Mouse (Mus musculus) right cerebral cortex, postnatal 4 days (tissue): Measurements from ENCODE around the gene Evi2b.

Experiments
- DNase-seq: peaks from one replicate; pipeline ENCODE4 v3.0.0-alpha.2; 2022

Gene Evi2b

DNA sequence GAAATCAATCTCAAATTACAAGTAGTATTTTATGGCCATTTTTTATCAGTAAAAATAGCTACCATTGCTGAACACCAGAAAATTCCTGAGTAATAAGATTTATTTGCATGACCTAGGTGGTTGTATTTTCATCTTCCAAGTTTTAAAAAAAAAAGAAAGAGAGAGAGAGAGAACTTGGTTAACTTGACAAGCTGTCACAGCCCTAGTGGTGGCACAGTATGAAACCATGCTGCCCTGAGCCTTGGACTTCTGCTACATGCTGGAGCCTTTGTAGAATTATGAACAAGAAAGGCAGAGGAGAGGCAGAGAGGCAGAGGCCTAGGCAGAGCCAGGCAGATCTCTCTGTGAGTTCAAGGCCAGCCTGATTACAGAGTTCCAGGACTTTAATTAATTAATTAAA lies 1.6 kb downstream of the Evi2b start:
- DNase-seq, result no peak

DNA sequence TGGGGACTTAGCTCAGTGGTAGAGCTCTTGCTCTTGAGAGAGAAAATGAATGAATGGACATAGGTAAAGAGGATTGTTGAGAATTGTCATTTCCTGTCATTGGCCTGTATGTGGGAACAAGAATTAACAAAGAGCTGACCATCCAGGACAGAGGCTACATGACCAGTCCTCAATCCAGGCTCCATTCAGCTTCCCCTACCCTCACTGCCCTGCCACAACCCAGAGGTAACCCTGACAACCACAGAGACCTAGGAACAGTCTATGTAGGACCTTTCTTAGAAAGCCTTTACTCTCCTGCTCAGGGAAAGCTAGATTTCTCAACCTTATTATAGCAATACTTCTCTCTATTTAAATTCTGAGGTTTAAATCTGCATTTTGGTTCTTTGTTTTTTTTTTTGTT lies 2.8 kb downstream of the Evi2b start:
- DNase-seq, result no peak

GRCm38 (mm10) chr11:79519878-79520291 lies 3.7 kb downstream of the Evi2b start:
- DNase-seq, result no peak

DNA sequence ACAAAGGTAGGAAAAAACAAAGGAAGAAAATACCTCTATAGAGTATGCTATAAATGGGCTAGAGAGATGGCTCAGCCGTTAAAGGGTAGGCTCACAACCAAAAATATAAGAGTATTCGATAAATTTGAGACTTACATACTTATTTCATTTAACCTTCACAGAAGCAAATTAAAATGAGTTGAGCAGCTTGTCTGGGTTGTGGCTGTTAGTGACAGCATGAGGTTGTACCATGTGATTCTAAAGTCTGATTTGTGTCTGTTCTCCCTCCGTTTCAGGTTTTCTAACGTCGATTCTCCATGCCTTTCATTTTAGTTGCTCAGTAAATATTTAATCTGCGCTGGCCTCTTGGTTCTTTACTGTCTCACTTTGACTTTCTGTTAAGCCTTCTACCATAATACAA lies 4.3 kb downstream of the Evi2b start:
- no peak for DNase-seq

- no peak for DNase-seq
These were observed 7.8 kb downstream of the Evi2b start for GRCm38 (mm10) chr11:79515798-79516197.

GRCm38 (mm10) chr11:79515331-79515730 lies 8.2 kb downstream of the Evi2b start:
- DNase-seq, result no peak

DNA sequence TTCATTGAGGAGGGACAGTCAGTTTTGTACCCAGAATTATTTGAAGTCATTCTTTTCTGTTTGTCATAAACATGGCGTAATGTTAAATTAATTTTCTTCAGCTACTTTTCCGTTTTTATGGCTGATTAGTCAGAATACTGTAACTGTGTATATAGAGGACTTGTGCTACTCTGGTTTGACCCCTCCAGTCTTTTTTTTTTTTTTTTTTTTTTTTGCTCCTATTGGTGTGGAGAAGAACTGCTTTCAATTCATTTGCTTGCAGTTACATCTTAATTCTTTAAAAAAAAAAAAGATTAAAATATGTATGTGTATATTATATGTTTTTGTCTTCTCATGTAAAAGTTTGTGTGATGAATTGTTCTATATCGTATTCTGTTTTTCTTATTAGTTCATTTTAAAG lies 11.6 kb downstream of the Evi2b start:
- no peak for DNase-seq

GRCm38 (mm10) chr11:79504506-79504905 lies 19.1 kb downstream of the Evi2b start:
- DNase-seq, result no peak

DNA sequence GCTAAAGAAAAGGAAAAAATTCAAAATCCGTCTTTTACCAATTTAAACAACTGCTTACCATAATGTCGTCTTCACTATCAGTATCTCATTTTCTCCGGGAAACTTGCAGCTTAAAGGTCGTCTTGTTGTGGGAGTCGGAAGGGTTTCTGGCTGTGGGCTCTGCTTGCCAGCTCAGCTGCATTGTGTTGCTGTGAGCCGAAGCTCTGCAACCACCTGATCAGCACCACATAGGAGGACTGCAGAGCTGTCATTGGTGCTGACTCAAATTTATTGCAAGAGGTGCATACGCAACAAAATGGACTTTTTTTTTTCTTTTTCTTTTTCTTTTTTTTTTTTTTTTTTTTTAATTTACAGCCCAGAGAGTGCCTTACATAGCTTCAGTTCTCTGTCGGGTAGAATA lies 19.7 kb downstream of the Evi2b start, which contains the start of gene Omg:
TSS of gene Omg (minus strand) at position 240 of the 400 bp plus-strand sequence.
- peak; percentile 42 for DNase-seq

GRCm38 (mm10) chr11:79502917-79503316 lies 20.6 kb downstream of the Evi2b start:
- no peak for DNase-seq

DNA sequence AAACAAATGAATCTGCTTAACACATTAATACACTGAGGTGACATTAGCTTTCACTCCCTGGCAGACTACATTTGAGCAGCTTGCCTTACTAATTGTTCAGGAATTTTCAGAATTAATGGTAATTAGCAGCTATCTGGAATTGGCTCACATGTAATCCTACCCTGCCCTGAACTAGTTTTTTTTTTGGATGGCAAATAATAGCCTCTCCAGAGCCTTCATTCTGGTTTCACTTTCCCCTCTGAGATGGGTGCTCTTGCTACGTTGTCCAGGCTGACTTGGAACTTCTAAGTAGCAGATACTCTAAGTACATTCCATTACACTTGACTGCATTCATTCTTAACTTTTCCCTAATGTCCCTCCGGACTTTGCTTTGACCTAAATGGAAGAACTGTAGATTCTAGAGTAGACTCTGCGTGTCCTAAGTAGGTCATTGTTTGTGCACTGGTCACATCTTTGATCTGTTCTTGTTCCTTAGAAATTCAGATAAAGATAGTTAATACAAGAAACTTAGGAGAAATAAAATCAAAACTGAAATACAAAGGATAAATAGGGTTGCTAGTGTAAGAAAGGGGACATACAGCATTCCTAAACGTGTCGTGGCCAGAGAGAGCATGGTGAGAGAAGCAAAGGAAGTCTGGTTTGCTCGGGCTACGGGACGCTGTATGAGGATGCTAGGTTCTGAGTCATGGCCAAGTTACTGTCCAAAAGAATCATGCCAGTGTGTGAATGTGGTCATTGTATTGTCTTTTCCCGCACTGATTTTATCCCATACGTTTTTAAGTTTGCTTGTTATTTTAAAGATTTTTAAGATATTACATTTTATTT lies 28.4 kb downstream of the Evi2b start:
- DNase-seq, result no peak

DNA sequence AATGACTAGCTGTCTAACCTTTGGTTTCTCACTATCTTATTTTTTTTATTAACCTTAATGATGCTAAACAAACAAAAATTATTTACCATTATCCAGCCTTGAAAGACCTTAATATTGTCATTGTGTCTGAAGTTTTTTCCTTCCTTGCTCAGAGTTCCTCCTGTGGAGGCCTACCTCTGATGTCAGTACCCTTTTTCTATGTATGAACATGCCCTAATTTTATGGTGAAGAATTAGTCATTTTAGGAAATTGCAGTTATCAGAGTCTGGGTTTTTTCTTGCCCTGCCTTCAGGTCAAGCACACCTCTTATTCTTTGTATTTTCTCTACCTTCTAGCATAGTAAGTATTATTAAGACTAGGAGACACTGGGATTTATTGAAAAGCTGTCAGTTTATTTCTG lies 38.8 kb downstream of the Evi2b start:
- no peak for DNase-seq

DNA sequence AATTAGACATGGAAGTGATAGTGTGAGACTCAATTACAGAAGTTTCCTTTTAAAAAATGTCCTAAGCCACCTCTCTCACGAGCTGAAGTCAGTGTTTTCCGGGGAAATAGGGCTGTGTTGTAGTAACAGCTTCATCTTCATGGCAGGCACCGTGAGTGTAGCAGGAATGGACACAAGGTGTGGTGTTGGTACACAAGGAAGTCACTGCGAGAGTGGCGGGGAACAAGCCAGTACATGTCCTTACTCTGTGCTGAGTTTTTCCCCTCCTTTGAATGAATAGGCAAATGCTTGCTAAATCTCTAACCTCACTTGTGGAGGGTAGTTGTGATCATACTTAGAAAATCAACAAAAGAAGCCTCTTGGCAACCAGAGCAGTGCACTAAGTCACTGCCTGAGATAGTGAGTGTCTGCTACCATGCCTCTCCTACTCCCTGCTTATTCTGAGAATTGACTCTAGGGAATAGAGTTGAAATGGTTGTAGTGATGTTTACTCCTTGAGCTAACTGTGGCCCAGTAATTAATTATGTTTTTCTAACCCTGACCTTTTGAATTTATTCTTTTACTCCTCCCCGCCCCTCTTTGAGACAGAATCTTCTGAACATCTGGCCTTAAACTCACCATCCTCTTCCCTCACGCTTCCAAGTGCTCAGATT lies 39.6 kb downstream of the Evi2b start:
- no peak for DNase-seq

GRCm38 (mm10) chr11:79483392-79483791 lies 40.2 kb downstream of the Evi2b start:
- no peak for DNase-seq

DNA sequence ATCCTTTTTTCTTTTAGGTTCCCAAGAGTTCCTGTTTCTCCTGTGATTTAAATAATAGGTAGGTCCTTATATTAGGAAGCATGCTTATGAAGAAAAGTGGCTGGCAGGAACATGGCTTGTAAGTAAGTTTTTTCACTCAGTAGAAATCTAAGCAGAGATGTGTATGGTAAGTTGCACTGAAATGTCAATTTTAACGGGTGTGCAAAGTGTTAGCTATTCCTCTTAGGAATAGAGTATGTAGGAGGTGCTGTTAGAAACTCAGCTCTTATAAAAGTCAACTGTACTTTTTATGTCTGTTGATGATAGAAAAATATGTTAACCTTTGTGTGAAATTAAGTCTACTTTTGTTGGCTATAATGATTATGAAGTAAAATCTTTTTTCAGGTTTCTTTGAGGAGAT lies 55.5 kb downstream of the Evi2b start:
- no peak for DNase-seq
